Mouse (Mus musculus) hindbrain, postnatal 0 days (tissue): Measurements from ENCODE around the gene Krt73. TPM values are rescaled to one million over a fixed set of nuclear protein-coding genes. Genes with fewer than 3 reads are reported as not detected.

Source experiments
- ATAC-seq: fragments of 200-750 bp; cut with Nextera tagmentation; 2 replicates; pipeline ENCODE4 v1.8.0; 2017; ENCODE audit warnings: mild to moderate bottlenecking, moderate TSS enrichment, moderate library complexity
- DNase-seq: peaks from one replicate; pipeline ENCODE4 v3.0.0-alpha.2; 2015; ENCODE audit warnings: low spot score
- H3K27ac ChIP-seq: fragments of 300-500 bp; sonication (generic); 2 replicates; pipeline ENCODE4 v1.5.1; 2014; ENCODE audit warnings: mild to moderate bottlenecking
- H3K27me3 ChIP-seq: fragments of 300-500 bp; sonication (generic); 2 replicates; pipeline ENCODE4 v1.6.1; 2014; ENCODE audit warnings: low read length, mixed read lengths; ENCODE audit not compliant: insufficient read depth
- H3K36me3 ChIP-seq: fragments of 300-500 bp; sonication (generic); 2 replicates; pipeline ENCODE4 v1.6.1; 2014; ENCODE audit warnings: low read length, mixed read lengths; ENCODE audit not compliant: insufficient read depth
- H3K4me1 ChIP-seq: fragments of 300-500 bp; sonication (generic); 2 replicates; pipeline ENCODE4 v1.6.1; 2014; ENCODE audit warnings: antibody characterized with exemption, low read length, mixed read lengths; ENCODE audit not compliant: insufficient read depth
- H3K4me2 ChIP-seq: fragments of 300-500 bp; sonication (generic); 2 replicates; pipeline ENCODE4 v1.6.1; 2014; ENCODE audit warnings: low read depth, mild to moderate bottlenecking, low read length, moderate library complexity, mixed read lengths
- H3K4me3 ChIP-seq: fragments of 300-500 bp; sonication (generic); 2 replicates; pipeline ENCODE4 v1.5.1; 2014; ENCODE audit warnings: low read length
- H3K9ac ChIP-seq: fragments of 300-500 bp; sonication (generic); replicated peaks from 2 replicates; pipeline ENCODE4 v1.6.1; 2014; ENCODE audit warnings: mild to moderate bottlenecking, low read length, moderate library complexity, mixed read lengths
- H3K9me3 ChIP-seq: fragments of 300-500 bp; sonication (generic); 2 replicates; pipeline ENCODE4 v1.6.1; 2016; ENCODE audit warnings: low read length, mixed read lengths
- CTCF ChIP-seq: IDR thresholded peaks from 2 replicates; pipeline ENCODE4 v1.5.1; 2016; ENCODE audit warnings: antibody characterized with exemption, control low read depth, low read depth
- WGBS: fragments of 180-500 bp; shearing (Covaris S2); extraction: QIAGEN DNeasy Blood & Tissue Kit; methylation state at CpG from one replicate; pipeline ENCODE4 v1.1.7; 2014; 5-methylcytosine and 5-hydroxymethylcytosine counted together
- polyA plus RNA-seq: library from polyadenylated mRNA; unstranded; fragments of >200 nt; fragmentation: Nextera tagmentation; extraction: Ambion mirVana; gene quantifications from 2 replicates; pipeline ENCODE4 v1.2.1, GENCODE M21; 2015
- total RNA-seq: library from RNA; depleted of rRNA; stranded (reverse); fragments of >200 nt; gene quantifications from 2 replicates; pipeline ENCODE4 v1.2.3, GENCODE M21; 2014

Gene Krt73
- total and polyA plus RNA-seq, 2 experiments from 2014 or later = 1.7 to 2.4 TPM

DNA sequence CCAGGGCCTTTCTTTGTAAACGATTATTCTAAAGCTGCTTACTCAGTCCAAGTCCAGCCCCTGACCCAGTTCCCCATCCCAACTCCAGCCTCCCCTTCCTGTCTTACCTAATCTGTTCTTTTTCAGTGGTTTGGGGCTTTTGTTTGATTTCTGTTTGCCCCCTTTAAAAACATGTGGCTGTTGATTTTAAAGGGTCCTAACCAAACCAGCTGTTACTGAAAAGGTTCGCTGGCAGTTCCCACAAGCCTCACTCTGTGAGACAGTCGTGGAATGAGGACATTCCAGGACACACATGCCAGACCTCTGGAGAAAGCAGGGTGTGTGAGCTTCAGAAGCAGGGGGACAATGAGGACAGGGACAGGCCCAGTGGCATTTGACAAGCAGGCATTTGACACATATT, 19.6 kb upstream of the Krt73 start:
- ATAC-seq = no peak
- Histone ChIP-seq H3K27me3 (no peaks in the 10 kb centered on the region), H3K9ac (no peak overlapping the region), H3K4me2 (no peak overlapping the region), H3K9me3 (no peaks in the 10 kb centered on the region), H3K36me3 (no peaks in the 10 kb centered on the region), H3K27ac (no peak overlapping the region), H3K4me1 (no peaks in the 10 kb centered on the region), H3K4me3 (no peak overlapping the region)
- WGBS = 30% methylated on average over 3 of the region's 3 CpGs
- TF ChIP-seq CTCF = no peak
- no peak for DNase-seq

DNA sequence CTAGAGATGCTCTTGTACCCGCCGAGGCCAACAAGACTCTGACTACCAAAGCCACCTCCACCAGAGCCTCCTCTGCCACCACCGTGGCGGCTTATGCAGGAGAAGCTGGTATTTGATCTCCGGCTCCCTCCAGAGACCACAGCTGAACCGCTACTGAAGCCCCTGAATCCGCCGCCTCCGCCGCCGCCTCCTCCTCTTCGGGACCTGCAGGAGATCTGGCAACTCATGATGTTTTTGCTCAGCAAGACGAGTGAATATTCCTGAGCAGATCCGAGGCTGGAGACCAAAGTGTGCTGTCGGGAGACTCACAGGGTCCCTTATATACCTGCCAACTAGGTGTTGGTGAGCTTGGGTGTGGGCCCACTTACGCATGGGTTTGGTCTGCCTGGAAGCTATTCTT, 15.7 kb upstream of the Krt73 start, which contains the start of gene Krt2:
Gene Krt2, minus strand, starts transcription at position 295 of the 400 bp plus-strand sequence.
- TF ChIP-seq CTCF = no peak
- DNase-seq = no peak
- no peak for ATAC-seq
- H3K4me1 ChIP-seq = no peaks in the 10 kb centered on the region
- no peaks in the 10 kb centered on the region for H3K27me3 ChIP-seq
- no peak within 1 kb of the TSS for H3K27ac ChIP-seq
- 80% methylated on average over 16 of the region's 16 CpGs for WGBS
- no peaks in the 10 kb centered on the region for H3K36me3 ChIP-seq
- H3K4me3 ChIP-seq = no peak within 1 kb of the TSS
- H3K4me2 ChIP-seq = no peak within 1 kb of the TSS
- H3K9ac ChIP-seq = no peak within 1 kb of the TSS
- no peaks in the 10 kb centered on the region for H3K9me3 ChIP-seq

DNA sequence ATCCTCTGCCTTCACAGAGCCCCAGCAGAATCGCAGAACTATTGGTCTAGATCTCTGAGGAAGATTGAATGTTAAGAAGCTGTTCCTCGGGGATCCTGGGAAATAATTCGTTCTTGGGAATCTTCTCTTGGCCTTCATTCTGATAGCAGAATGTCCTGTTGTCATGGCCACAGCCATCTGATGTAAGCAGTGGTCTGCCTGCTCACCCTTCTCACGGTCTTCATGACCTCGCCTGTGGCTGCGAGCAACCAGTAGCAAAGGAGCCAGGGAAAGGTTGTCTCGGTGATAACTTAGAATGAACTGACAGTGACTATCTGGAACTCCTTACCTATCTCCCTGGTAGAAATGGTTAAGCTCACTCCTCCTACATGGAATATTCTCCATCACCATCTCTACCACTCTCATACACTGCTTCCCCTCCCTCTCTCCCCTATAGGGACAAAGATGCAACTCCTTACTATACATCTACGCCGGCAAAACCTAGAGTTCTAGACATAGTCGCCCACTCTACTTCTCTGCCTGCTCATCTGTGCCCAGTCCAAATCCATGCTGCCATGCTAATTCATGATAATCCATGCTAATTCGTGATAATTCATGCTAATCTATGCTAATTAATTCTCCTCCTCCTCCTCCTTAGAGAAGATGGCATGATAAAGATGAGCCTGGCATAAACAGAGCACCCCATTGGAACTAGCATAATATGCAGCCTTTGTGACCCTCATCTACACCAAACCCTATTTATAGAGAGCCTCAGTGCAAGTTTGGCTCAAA, 1.1 kb upstream of the Krt73 start:
- H3K4me1 ChIP-seq = peaks cover 11% of the 10 kb centered on the region
- no peak for TF ChIP-seq CTCF
- H3K9ac ChIP-seq = no peak overlapping the region
- H3K27ac ChIP-seq = no peak overlapping the region
- H3K27me3 ChIP-seq = no peaks in the 10 kb centered on the region
- no peak overlapping the region; the same call in 1 of the 2 replicates for H3K4me2 ChIP-seq
- H3K36me3 ChIP-seq = no peaks in the 10 kb centered on the region
- ATAC-seq (no peak), DNase-seq (no peak)
- no peaks in the 10 kb centered on the region for H3K9me3 ChIP-seq
- no peak overlapping the region for H3K4me3 ChIP-seq
- WGBS = 44% methylated on average over 11 of the region's 11 CpGs

DNA sequence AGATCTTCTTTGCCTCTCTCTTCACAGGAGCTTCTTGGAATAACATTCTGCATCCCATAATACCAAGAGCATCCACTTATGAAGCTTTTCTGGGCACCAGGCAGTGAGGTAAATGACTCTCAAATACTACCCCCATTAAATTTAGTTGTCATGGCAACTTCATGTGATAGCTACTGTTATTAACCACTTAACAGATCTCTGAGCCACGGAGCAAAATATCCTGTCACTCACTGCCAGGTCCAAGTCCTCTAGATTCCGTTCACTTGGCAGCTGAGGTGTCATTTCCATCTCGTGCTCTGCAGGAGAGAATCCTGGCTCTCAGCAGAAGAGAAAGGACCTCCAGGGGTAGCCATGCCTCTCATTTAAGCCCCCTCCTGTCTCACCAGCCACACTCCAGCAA, 11.3 kb downstream of the Krt73 start:
- H3K27ac ChIP-seq = no peak overlapping the region
- peak; percentile 18; the same call in 1 of the 2 replicates for ATAC-seq

DNA sequence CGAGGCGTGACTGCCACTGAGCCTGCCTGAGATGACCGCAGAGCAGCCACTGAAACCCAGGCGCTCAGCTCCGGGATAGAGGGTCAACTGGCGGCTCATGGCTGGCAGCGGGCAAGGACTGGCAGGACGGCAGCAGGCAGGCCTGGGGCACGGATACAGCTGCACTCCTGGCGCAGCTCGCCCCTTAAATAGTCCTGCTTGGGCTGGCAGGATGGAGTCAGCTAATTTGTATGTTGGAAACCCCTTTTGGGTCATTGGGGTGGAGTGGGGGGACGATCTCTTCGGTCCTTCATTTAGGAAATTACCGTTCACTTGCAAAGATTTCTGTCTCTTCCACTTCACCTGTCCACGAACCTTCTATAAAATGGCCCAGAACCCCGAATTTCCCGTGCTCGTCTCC, 15.8 kb downstream of the Krt73 start, which contains the start of gene Krt72:
Gene Krt72, minus strand, starts transcription at position 101 of the 400 bp plus-strand sequence.
- H3K9me3 ChIP-seq = no peaks in the 10 kb centered on the region
- ATAC-seq (no peak), DNase-seq (no peak)
- H3K36me3 ChIP-seq = no peaks in the 10 kb centered on the region
- no peak for TF ChIP-seq CTCF
- H3K4me3 ChIP-seq = no peak within 1 kb of the TSS
- H3K4me2 ChIP-seq = no peak within 1 kb of the TSS
- H3K27ac ChIP-seq = no peak within 1 kb of the TSS
- WGBS = 83% methylated on average over 18 of the region's 18 CpGs
- H3K27me3 ChIP-seq = 0 out of 2 replicates have a peak, but pooled peaks cover 1% of the 10 kb centered on the region
- H3K9ac ChIP-seq = no peak within 1 kb of the TSS
- H3K4me1 ChIP-seq = no peaks in the 10 kb centered on the region

More for the DNA sequence above, 11.3 kb downstream of the Krt73 start:
- H3K9ac ChIP-seq = no peak overlapping the region
- 11% methylated on average over 3 of the region's 3 CpGs for WGBS
- H3K27me3 ChIP-seq = 0 out of 2 replicates have a peak, but pooled peaks cover 3% of the 10 kb centered on the region
- no peak overlapping the region for H3K4me2 ChIP-seq
- peak; percentile 34 for DNase-seq
- H3K9me3 ChIP-seq = no peaks in the 10 kb centered on the region
- no peaks in the 10 kb centered on the region for H3K36me3 ChIP-seq
- H3K4me1 ChIP-seq = no peaks in the 10 kb centered on the region
- no peak overlapping the region for H3K4me3 ChIP-seq
- no peak for TF ChIP-seq CTCF

DNA sequence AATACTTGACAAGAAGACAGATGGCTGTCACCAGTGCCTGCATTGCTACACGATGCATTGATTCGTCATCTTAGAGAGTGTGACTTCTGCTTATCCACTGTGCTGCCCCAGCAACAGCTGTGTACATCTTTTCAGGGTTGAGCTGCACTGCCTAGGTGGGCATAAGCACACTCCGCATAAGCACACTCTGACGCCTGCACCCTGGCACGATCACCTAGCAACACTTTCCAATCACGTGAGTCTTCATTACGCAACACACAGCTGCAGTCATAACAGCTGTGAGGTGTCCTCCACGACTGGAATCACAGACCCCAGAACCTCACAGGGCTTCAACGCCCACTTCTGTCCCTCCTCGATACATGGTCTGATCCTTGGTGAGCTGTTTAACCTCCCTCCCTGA, 28.7 kb downstream of the Krt73 start:
- Histone ChIP-seq H3K9me3 (no peaks in the 10 kb centered on the region), H3K4me3 (no peak overlapping the region), H3K27ac (no peak overlapping the region), H3K4me2 (no peak overlapping the region), H3K9ac (no peak overlapping the region), H3K36me3 (no peaks in the 10 kb centered on the region), H3K4me1 (no peaks in the 10 kb centered on the region), H3K27me3 (no peaks in the 10 kb centered on the region)
- TF ChIP-seq CTCF = no peak
- no peak for ATAC-seq
- DNase-seq = no peak
- 71% methylated on average over 10 of the region's 10 CpGs for WGBS

DNA sequence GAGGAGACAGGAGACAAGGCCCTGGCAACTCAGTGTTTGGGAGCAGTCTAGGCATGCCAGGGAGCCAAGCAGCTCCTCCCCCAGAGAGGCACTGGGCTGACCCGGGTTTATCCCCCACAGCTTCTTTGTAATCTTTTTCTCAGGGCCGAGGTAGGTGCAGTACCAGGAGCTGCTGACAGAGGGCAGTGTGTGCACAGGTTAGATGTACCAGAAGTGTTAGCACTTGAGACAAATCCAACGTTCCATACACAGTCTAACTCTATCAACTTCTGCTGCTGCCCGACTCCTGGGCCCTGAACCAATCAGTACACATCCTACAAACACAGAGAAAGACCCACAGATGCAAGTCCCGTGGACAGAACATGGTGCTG, 29.4 kb downstream of the Krt73 start:
- Histone ChIP-seq H3K27me3 (no peaks in the 10 kb centered on the region), H3K27ac (no peak overlapping the region), H3K4me3 (no peak overlapping the region), H3K4me1 (no peaks in the 10 kb centered on the region), H3K4me2 (no peak overlapping the region), H3K9me3 (no peaks in the 10 kb centered on the region), H3K9ac (no peak overlapping the region), H3K36me3 (no peaks in the 10 kb centered on the region)
- peak; percentile 83 for ATAC-seq
- peak; percentile 95 for TF ChIP-seq CTCF
- WGBS = 6% methylated on average over 5 of the region's 5 CpGs
- peak; percentile 89 for DNase-seq
